Mouse (Mus musculus) intestine, embryonic 16.5 days (tissue): ENCODE measurements around the gene Cdk15. TPM values are rescaled to one million over a fixed set of nuclear protein-coding genes. Genes with fewer than 3 reads are reported as not detected.
A peak's percentile ranks its signal among the peaks of the same experiment; 100 is the strongest.

ENCODE experiments used
- ATAC-seq: fragments of 200-750 bp; cut with Nextera tagmentation; 2 replicates; pipeline ENCODE4 v1.8.0; 2017; ENCODE audit warnings: moderate TSS enrichment, moderate library complexity
- H3K27ac ChIP-seq: fragments of 300-500 bp; sonication (generic); 2 replicates; pipeline ENCODE4 v1.5.1; 2014; ENCODE audit warnings: mild to moderate bottlenecking, low read length
- H3K27me3 ChIP-seq: fragments of 300-500 bp; sonication (generic); replicated peaks from 2 replicates; pipeline ENCODE4 v1.6.1; 2014; ENCODE audit warnings: low read length, control low read depth, mixed read lengths; ENCODE audit not compliant: control insufficient read depth, insufficient read depth
- H3K36me3 ChIP-seq: fragments of 300-500 bp; sonication (generic); 2 replicates; pipeline ENCODE4 v1.6.1; 2014; ENCODE audit warnings: low read length, control low read depth; ENCODE audit not compliant: control insufficient read depth, insufficient read depth
- H3K4me1 ChIP-seq: fragments of 300-500 bp; sonication (generic); 2 replicates; pipeline ENCODE4 v1.6.1; 2014; ENCODE audit warnings: low read length, control low read depth, mixed read lengths; ENCODE audit not compliant: control insufficient read depth, insufficient read depth
- H3K4me2 ChIP-seq: fragments of 300-500 bp; sonication (generic); 2 replicates; pipeline ENCODE4 v1.6.1; 2014; ENCODE audit warnings: low read depth, low read length, control low read depth
- H3K4me3 ChIP-seq: fragments of 300-500 bp; sonication (generic); 2 replicates; pipeline ENCODE4 v1.5.1; 2014; ENCODE audit warnings: mild to moderate bottlenecking, low read length
- H3K9ac ChIP-seq: fragments of 300-500 bp; sonication (generic); 2 replicates; pipeline ENCODE4 v1.6.1; 2014; ENCODE audit warnings: low read depth, low read length
- H3K9me3 ChIP-seq: fragments of 300-500 bp; sonication (generic); 2 replicates; pipeline ENCODE4 v1.6.1; 2016; ENCODE audit warnings: low read length, control low read depth; ENCODE audit not compliant: control insufficient read depth
- WGBS: fragments of 180-500 bp; shearing (Covaris S2); extraction: QIAGEN DNeasy Blood & Tissue Kit; methylation state at CpG from one replicate; pipeline ENCODE4 v1.1.7; 2014; 5-methylcytosine and 5-hydroxymethylcytosine counted together
- polyA plus RNA-seq: library from polyadenylated mRNA; unstranded; fragments of >200 nt; fragmentation: Nextera tagmentation; extraction: Ambion mirVana; gene quantifications from 2 replicates; pipeline ENCODE4 v1.2.1, GENCODE M21; 2015

Gene Cdk15
- polyA plus RNA-seq, 1 experiment from 2014 or later: 0.26 TPM

DNA sequence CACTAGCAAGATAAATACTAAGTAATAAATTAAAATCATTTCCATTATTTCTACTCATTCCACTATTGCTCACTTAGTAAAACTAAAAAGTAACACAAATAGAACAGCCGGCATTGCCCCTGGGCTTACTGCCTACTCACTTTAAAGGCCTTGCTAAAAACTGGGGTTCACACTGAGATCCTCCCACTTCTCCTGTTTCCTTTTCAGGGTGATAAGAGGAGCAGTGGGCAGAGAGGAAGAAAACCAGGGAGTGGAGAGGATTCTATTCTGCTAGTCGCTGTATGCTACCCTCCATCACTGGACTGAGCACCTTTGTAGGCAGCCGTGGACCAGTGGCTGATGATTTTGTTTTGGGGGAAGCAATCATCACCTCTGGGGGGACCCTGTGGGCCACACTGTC, 40.5 kb downstream of the Cdk15 start:
- no peaks in the 10 kb centered on the region for H3K9me3 ChIP-seq
- H3K4me2 ChIP-seq: no peak overlapping the region
- no peaks in the 10 kb centered on the region for H3K27me3 ChIP-seq
- no peak overlapping the region for H3K9ac ChIP-seq
- no peak overlapping the region for H3K4me3 ChIP-seq
- no peaks in the 10 kb centered on the region for H3K4me1 ChIP-seq
- ATAC-seq: no peak
- WGBS: 80% methylated on average over 3 of the region's 3 CpGs
- no peaks in the 10 kb centered on the region for H3K36me3 ChIP-seq
- H3K27ac ChIP-seq: no peak overlapping the region

DNA sequence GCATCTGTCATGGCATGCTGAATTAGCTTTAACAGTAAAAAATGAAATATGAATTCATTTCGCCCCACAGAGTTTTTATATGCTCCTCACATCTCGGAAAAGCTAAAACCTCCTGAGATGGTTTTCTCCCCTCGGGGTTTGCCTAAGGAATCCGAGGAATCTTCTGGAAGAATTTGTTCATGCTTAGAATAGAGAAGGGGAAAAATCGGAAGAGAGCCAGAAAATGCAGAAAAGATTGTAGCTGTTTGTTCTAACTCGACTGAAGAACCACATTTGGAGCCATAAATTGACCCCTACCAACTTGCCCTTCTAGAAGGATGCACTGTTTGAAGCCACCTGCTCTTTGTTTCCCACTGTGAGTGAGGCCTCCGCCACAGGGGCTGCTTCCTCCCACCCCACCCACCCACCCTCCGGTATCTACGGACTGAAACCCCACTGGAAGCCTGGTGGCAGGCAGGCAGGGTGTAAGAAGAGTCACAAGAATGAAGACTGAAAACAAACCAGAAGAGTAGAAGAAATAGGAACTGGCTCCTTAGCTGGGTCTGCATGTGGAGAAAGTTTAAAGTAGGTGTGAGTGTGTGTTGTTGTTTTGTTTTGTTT, 41.9 kb downstream of the Cdk15 start:
- Histone ChIP-seq H3K9me3 (no peaks in the 10 kb centered on the region), H3K36me3 (no peaks in the 10 kb centered on the region), H3K27me3 (no peaks in the 10 kb centered on the region), H3K9ac (no peak overlapping the region), H3K27ac (no peak overlapping the region), H3K4me3 (no peak overlapping the region), H3K4me2 (no peak overlapping the region), H3K4me1 (no peaks in the 10 kb centered on the region)
- whole genome bisulfite sequencing: 43% methylated on average over 9 of the region's 9 CpGs
- ATAC-seq: no peak

DNA sequence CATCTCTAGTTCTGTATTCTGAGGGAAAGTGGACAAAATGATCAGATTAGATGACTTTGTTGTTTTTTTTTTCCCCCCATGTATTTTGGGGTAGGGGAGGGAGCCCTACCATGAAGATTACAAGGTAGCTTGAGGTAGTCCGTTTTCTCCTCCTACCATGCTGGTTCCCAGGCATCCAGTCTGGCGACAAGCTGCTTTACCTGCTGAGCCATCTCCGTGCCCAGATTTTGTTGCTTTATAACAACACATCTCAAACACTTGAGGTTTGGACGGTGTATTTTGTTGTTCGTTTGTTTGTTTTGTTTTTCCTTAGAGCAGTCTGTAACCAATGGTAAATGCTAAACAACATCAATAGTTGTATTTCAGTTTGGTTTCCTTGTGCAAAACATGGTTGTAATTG, 50.6 kb downstream of the Cdk15 start:
- Histone ChIP-seq H3K27me3 (no peaks in the 10 kb centered on the region), H3K27ac (no peak overlapping the region), H3K9ac (no peak overlapping the region), H3K9me3 (no peaks in the 10 kb centered on the region), H3K36me3 (no peaks in the 10 kb centered on the region), H3K4me2 (no peak overlapping the region), H3K4me3 (no peak overlapping the region), H3K4me1 (no peaks in the 10 kb centered on the region)
- ATAC-seq: no peak
- WGBS: 87% methylated on average over 5 of the region's 5 CpGs

DNA sequence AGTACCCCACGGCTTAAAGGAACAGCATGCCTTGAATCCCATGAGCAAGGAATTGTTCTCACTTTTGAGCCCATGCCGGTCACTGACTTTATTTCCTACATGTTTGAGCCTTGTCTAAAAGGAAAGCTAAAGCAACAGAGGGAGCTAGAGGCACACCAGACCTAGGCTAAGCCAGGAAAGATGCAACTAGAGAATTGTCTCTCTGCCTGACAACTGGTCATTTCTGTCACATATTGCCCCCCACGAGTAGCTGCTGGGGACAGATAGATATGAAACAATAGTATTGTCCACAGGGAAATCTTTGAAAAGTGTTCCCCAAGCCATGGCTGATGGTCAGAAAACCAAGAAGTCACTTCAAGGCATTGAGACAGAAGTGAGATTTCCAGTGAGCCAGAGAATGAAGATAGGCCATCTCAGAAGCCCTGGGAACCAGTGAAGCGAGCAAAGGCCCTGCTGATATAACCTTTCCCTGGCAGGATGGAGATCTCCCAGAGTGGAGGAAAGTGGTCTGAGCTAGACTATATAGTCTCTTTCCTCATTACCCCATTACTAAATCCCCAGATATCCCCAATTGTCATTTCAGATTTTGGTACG, 54.7 kb downstream of the Cdk15 start:
- H3K27me3 ChIP-seq: no peaks in the 10 kb centered on the region
- WGBS: 65% methylated on average over 5 of the region's 5 CpGs

DNA sequence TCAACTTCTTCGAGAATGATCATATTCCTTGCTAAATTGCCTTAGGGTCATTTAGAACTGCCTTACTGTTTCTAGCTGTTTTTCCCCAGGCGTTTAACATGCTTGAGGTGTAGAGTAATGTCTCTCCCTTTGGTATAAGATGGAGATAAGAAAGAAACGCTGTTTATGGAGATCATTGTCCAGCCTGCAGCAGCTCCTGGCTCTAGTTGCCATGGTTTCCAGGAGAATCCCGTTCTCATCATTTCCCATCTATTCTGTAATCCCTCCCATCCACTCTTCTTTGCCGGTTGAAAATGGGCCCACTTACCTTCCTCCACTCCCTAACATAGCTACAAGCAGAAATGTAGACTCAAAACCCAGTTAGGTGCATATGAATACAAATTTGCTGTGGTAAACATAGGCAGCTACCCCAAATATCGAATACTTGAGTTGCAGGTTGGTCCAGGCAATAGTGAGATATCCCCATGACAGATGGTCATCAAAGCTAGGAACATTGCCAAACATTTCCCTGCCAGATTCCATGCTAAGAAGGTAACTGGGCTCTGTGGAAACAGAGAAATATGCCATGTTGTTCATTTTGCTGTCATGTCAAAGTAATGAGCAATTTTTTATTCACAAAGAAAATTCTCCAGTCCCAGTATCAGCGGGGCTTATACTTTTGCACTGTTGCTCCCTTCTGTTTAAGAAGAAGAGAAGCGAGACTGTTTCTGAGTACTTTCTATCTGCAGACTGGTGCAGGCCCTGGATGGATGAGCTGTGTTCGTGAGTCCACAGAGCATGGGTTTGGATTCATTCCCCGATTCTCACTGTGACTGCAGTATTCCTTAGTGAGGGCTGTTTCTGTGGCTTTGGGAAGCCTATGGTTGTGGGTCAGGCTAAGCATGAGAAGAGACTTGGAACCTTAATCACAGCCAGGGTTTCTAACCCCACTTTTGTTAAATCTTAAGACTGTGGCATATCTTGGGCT, 55.8 kb downstream of the Cdk15 start:
- 68% methylated on average over 10 of the region's 10 CpGs for whole genome bisulfite sequencing
- no peaks in the 10 kb centered on the region for H3K27me3 ChIP-seq

More for the DNA sequence above, 54.7 kb downstream of the Cdk15 start:
- no peaks in the 10 kb centered on the region for H3K36me3 ChIP-seq
- no peak for ATAC-seq
- H3K9me3 ChIP-seq: no peaks in the 10 kb centered on the region
- H3K4me2 ChIP-seq: no peak overlapping the region
- no peak overlapping the region for H3K4me3 ChIP-seq
- H3K9ac ChIP-seq: no peak overlapping the region
- peaks cover 9% of the 10 kb centered on the region for H3K4me1 ChIP-seq
- no peak overlapping the region for H3K27ac ChIP-seq

DNA sequence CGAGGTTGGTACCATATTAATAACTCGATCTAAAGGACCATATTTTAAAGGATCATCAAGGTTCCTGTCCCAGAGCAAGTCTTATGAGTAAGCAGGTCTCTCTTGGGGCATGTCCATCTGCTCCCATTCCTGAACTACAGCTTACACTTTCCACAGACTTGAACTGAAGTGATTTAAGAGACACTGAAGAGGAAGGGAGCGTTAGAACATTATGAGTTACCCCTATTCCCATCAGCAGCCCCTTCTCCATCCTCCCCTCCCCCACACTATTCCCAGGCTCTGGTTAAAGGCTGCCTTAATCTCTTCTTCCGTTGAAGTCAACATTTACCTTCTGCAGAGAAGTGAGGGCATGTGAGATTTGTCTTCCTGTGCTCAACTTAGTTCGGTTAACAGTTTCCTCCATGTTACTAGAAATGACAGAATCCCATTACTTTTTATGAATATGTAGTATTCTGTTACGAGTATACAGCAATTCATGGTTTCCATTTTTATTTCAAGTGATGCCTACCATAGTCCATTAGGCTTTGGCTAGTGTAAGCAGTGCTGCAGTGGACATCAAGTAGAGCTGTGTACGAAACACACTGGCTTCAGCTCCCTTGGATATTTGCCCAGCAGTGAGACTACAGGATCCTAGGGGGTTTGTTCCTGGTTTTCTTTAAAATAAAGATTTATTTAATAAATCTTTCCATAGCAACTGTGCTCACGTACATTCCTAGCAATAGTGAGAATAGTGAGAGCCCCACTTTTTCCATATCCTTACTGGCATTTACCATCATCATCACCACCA, 56.6 kb downstream of the Cdk15 start:
- no peak overlapping the region for H3K4me3 ChIP-seq
- no peaks in the 10 kb centered on the region for H3K36me3 ChIP-seq
- H3K9me3 ChIP-seq: no peaks in the 10 kb centered on the region
- no peaks in the 10 kb centered on the region for H3K27me3 ChIP-seq
- WGBS: 73% methylated on average over 8 of the region's 8 CpGs
- H3K4me2 ChIP-seq: no peak overlapping the region
- peaks cover 11% of the 10 kb centered on the region for H3K4me1 ChIP-seq
- no peak overlapping the region for H3K9ac ChIP-seq
- no peak overlapping the region for H3K27ac ChIP-seq
- no peak for ATAC-seq

More for the DNA sequence above, 55.8 kb downstream of the Cdk15 start:
- ATAC-seq: no peak
- no peak overlapping the region for H3K4me3 ChIP-seq
- no peaks in the 10 kb centered on the region for H3K9me3 ChIP-seq
- peaks cover 11% of the 10 kb centered on the region for H3K4me1 ChIP-seq
- H3K27ac ChIP-seq: no peak overlapping the region
- no peaks in the 10 kb centered on the region for H3K36me3 ChIP-seq
- no peak overlapping the region for H3K9ac ChIP-seq
- no peak overlapping the region for H3K4me2 ChIP-seq

DNA sequence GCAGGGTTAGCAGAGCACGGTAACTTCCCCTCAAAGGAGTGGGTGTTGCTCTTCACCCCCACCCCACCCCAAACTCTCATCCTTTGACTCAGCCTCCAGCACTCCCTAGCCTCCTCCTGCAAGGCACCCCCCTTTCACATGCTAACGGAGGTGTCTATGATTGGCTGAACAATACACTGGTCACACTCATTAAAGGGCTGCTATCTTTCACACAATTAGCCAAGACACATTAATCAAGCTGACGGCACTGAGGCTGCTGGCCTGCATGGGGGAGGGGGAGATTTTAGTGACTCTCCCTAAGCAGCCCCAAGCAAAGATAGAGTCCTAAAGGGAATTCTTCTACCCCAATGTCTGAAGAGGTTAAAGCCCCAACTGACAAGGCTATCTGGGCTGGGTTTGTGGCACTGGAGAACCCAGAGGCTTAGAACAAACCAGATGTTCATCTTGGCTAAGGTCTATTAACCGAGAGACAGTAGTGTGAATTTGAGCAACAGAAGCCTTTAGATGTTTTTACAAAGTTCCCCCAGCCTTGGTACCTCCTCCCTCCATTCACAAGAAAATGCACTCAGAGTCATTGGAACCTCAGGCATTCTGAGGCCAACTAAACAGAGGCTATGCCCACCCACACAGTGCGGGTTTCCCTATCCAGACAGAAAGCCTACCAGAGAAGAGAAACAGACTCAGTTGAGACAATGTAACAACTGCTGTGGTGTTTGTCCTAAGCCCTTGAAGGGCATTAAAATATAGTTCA, 58.5 kb downstream of the Cdk15 start:
- no peaks in the 10 kb centered on the region for H3K9me3 ChIP-seq
- no peak overlapping the region for H3K4me2 ChIP-seq
- no peak overlapping the region for H3K9ac ChIP-seq
- H3K27me3 ChIP-seq: no peaks in the 10 kb centered on the region
- 0 out of 2 replicates have a peak, but pooled peaks have one; percentile 6 for ATAC-seq
- H3K36me3 ChIP-seq: no peaks in the 10 kb centered on the region
- peaks cover 11% of the 10 kb centered on the region for H3K4me1 ChIP-seq
- no peak overlapping the region for H3K27ac ChIP-seq
- WGBS: 35% methylated on average over 5 of the region's 5 CpGs
- no peak overlapping the region for H3K4me3 ChIP-seq

DNA sequence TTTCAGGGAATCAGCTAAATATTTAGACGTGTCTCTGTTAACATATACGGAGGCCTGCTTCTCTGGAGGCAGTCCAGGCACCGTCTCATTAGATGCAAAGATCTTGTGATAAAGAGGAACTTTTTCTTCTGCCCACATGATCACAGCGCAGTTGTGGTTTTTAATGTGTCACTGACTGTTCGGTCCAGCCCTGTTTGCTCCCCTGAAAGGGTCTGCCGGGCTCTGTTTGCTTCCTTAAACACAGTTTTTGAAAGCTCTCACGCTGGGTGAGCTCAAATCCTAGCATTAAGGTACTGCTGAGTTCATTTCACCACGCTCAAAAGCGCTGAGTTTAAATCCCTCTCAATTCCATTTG, 59.3 kb downstream of the Cdk15 start:
- H3K4me2 ChIP-seq: peak overlapping the region; percentile 17; the same call in 1 of the 2 replicates
- H3K27ac ChIP-seq: 0 out of 2 replicates have a peak overlapping the region, but pooled peaks have one; percentile 9
- peaks cover 13% of the 10 kb centered on the region for H3K4me1 ChIP-seq
- 16% methylated on average over 9 of the region's 9 CpGs for WGBS
- no peaks in the 10 kb centered on the region for H3K36me3 ChIP-seq
- no peak overlapping the region for H3K4me3 ChIP-seq
- no peaks in the 10 kb centered on the region for H3K9me3 ChIP-seq
- ATAC-seq: no peak
- H3K27me3 ChIP-seq: no peaks in the 10 kb centered on the region
- no peak overlapping the region for H3K9ac ChIP-seq
